Mouse (Mus musculus) embryonic facial prominence, embryonic 11.5 days (tissue): Measurements from ENCODE around the gene Arl15. TPM values are rescaled to one million over a fixed set of nuclear protein-coding genes. Genes with fewer than 3 reads are reported as not detected.

Experiments
- ATAC-seq: fragments of 200-750 bp; cut with Nextera tagmentation; replicated peaks from 2 replicates; pipeline ENCODE4 v1.8.0; 2017; ENCODE audit warnings: low read depth; ENCODE audit not compliant: insufficient number of reproducible peaks, low FRiP score, low TSS enrichment
- DNase-seq: peaks from one replicate; pipeline ENCODE4 v3.0.0-alpha.2; 2015; ENCODE audit warnings: low spot score
- H3K27ac ChIP-seq: fragments of 300-500 bp; sonication (generic); replicated peaks from 2 replicates; pipeline ENCODE4 v1.5.1; 2014; ENCODE audit warnings: mild to moderate bottlenecking, low read depth, low read length, control low read depth
- H3K27me3 ChIP-seq: fragments of 300-500 bp; sonication (generic); 2 replicates; pipeline ENCODE4 v1.6.1; 2014; ENCODE audit warnings: mild to moderate bottlenecking, low read length, moderate library complexity, mixed read lengths; ENCODE audit not compliant: control insufficient read depth, insufficient read depth
- H3K36me3 ChIP-seq: fragments of 300-500 bp; sonication (generic); replicated peaks from 2 replicates; pipeline ENCODE4 v1.6.1; 2014; ENCODE audit warnings: low read depth, mild to moderate bottlenecking, low read length, moderate library complexity, mixed read lengths; ENCODE audit not compliant: control insufficient read depth, insufficient read depth
- H3K4me1 ChIP-seq: fragments of 300-500 bp; sonication (generic); 2 replicates; pipeline ENCODE4 v1.6.1; 2014; ENCODE audit warnings: low read length, mixed read lengths; ENCODE audit not compliant: control insufficient read depth, insufficient read depth
- H3K4me2 ChIP-seq: fragments of 300-500 bp; sonication (generic); 2 replicates; pipeline ENCODE4 v1.6.1; 2014; ENCODE audit warnings: low read depth, mild to moderate bottlenecking, control low read depth, low read length, moderate library complexity
- H3K4me3 ChIP-seq: fragments of 300-500 bp; sonication (generic); 2 replicates; pipeline ENCODE4 v1.5.1; 2014; ENCODE audit warnings: low read depth, low read length, control low read depth
- H3K9ac ChIP-seq: fragments of 300-500 bp; sonication (generic); replicated peaks from 2 replicates; pipeline ENCODE4 v1.6.1; 2014; ENCODE audit warnings: mild to moderate bottlenecking, control low read depth, low read length
- H3K9me3 ChIP-seq: fragments of 300-500 bp; sonication (generic); replicated peaks from 2 replicates; pipeline ENCODE4 v1.6.1; 2016; ENCODE audit warnings: mild to moderate bottlenecking, low read length, inconsistent platforms, mixed read lengths; ENCODE audit not compliant: control insufficient read depth
- WGBS: fragments of 180-500 bp; shearing (Covaris S2); extraction: QIAGEN DNeasy Blood & Tissue Kit; methylation state at CpG from one replicate; pipeline ENCODE4 v1.1.7; 2014; 5-methylcytosine and 5-hydroxymethylcytosine counted together
- polyA plus RNA-seq: library from polyadenylated mRNA; unstranded; fragments of >200 nt; fragmentation: Nextera tagmentation; extraction: Ambion mirVana; gene quantifications from 2 replicates; pipeline ENCODE4 v1.2.1, GENCODE M21; 2014

The Arl15 gene
- polyA plus RNA-seq, 1 experiment from 2014 or later, result 10.9 TPM

DNA sequence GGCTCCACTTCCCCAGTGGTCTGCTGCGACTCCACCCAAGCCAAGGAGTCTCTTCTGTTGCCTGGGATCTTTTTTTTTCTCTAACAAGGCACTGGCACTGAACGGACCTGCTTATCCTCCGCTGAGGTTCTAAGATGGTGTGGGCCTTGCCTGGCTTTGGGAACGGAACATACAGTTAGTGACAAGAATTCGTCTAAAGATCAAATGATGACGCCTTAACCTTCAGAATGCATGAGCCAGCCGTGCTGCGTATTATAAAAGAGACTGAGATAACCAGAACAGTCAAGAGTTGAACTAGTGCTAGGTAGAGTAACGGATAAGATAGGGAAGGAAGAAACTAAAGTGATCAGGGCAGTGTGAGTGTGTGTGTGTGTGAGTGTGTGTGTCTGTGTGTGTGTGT is 66.9 kb downstream of the Arl15 start:
- no peak overlapping the region for H3K27ac ChIP-seq
- 90% methylated on average over 9 of the region's 9 CpGs for WGBS
- no peaks in the 10 kb centered on the region for H3K4me1 ChIP-seq
- no peak overlapping the region for H3K4me2 ChIP-seq
- no peak for DNase-seq
- H3K9ac ChIP-seq, result no peak overlapping the region
- H3K4me3 ChIP-seq, result no peak overlapping the region
- H3K9me3 ChIP-seq, result no peaks in the 10 kb centered on the region
- H3K36me3 ChIP-seq, result no peaks in the 10 kb centered on the region
- H3K27me3 ChIP-seq, result no peaks in the 10 kb centered on the region
- no peak for ATAC-seq

DNA sequence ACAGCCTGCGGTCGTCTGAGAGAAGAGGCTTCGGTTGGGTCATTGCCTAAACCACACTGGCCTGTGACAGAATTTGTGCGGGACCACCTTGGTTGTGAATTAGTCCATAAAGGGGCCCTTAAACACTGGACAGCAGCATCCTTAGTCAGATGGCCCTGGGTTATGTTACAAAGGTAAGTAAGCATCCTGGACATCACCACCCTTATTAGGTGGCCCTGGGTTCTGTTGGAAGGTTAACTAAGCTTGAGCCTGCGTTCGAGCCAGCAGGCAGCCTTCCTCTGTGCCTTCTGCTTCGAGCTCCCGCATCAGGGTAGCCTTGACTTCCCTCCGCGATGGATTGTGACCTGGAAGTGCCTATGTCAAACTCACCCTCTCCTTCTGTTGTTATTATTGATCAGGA is 68.6 kb downstream of the Arl15 start:
- DNase-seq (no peak), ATAC-seq (no peak)
- H3K27me3 ChIP-seq, result no peaks in the 10 kb centered on the region
- no peaks in the 10 kb centered on the region for H3K36me3 ChIP-seq
- H3K27ac ChIP-seq, result no peak overlapping the region
- WGBS, result 79% methylated on average over 10 of the region's 10 CpGs
- no peaks in the 10 kb centered on the region for H3K4me1 ChIP-seq
- H3K4me3 ChIP-seq, result no peak overlapping the region
- no peak overlapping the region for H3K4me2 ChIP-seq
- no peak overlapping the region for H3K9ac ChIP-seq
- H3K9me3 ChIP-seq, result no peaks in the 10 kb centered on the region

GRCm38 (mm10) chr13:113863688-113864087 is 69.4 kb downstream of the Arl15 start:
- Histone ChIP-seq H3K36me3 (no peaks in the 10 kb centered on the region), H3K4me1 (no peaks in the 10 kb centered on the region), H3K9me3 (no peaks in the 10 kb centered on the region), H3K9ac (no peak overlapping the region), H3K27ac (no peak overlapping the region), H3K27me3 (no peaks in the 10 kb centered on the region), H3K4me3 (no peak overlapping the region), H3K4me2 (no peak overlapping the region)
- ATAC-seq (no peak), DNase-seq (no peak)
- 89% methylated on average over 10 of the region's 10 CpGs for WGBS

GRCm38 (mm10) chr13:113864278-113864677 is 70.0 kb downstream of the Arl15 start:
- WGBS, result 64% methylated on average over 7 of the region's 7 CpGs
- no peak for DNase-seq
- ATAC-seq, result no peak
- no peak overlapping the region for H3K9ac ChIP-seq
- no peaks in the 10 kb centered on the region for H3K4me1 ChIP-seq
- no peak overlapping the region for H3K4me2 ChIP-seq
- no peaks in the 10 kb centered on the region for H3K27me3 ChIP-seq
- no peaks in the 10 kb centered on the region for H3K9me3 ChIP-seq
- no peaks in the 10 kb centered on the region for H3K36me3 ChIP-seq
- H3K4me3 ChIP-seq, result no peak overlapping the region
- no peak overlapping the region for H3K27ac ChIP-seq

GRCm38 (mm10) chr13:113864893-113865292 is 70.6 kb downstream of the Arl15 start:
- WGBS, result 50% methylated on average over 1 of the region's 1 CpGs
- Histone ChIP-seq H3K27ac (no peak overlapping the region), H3K4me2 (no peak overlapping the region), H3K27me3 (no peaks in the 10 kb centered on the region), H3K4me1 (no peaks in the 10 kb centered on the region), H3K4me3 (no peak overlapping the region), H3K9ac (no peak overlapping the region), H3K9me3 (no peaks in the 10 kb centered on the region), H3K36me3 (no peaks in the 10 kb centered on the region)
- 0 out of 2 replicates have a peak, but pooled peaks have one; percentile 3 for ATAC-seq
- DNase-seq, result peak; percentile 83

DNA sequence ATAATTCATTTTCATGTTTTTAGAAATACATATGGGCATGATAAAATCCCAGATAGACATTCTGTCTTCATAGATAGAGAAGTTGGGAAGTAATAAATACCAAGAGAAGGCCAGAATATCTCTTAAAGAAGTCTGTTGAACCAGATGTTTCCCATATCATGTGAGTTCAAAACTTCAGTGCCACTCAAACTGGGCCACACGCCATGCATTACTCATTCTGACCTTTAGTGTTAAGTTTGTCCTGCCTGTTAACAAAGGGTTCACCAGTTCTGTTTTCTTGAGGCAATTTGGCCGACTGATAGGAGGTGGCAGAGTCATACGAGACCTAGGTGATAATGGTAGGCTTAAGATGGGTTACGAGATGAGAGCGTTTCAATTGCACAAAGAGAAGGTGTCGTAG is 71.1 kb downstream of the Arl15 start:
- WGBS, result 69% methylated on average over 6 of the region's 6 CpGs
- Histone ChIP-seq H3K36me3 (no peaks in the 10 kb centered on the region), H3K9me3 (no peaks in the 10 kb centered on the region), H3K27me3 (no peaks in the 10 kb centered on the region), H3K4me2 (no peak overlapping the region), H3K4me3 (no peak overlapping the region), H3K9ac (no peak overlapping the region), H3K27ac (no peak overlapping the region), H3K4me1 (no peaks in the 10 kb centered on the region)
- no peak for DNase-seq
- no peak for ATAC-seq

GRCm38 (mm10) chr13:113865806-113866205 is 71.5 kb downstream of the Arl15 start:
- H3K4me3 ChIP-seq, result no peak overlapping the region
- no peak for ATAC-seq
- peak; percentile 75 for DNase-seq
- H3K27ac ChIP-seq, result no peak overlapping the region
- no peak overlapping the region for H3K9ac ChIP-seq
- WGBS, result 42% methylated on average over 7 of the region's 7 CpGs
- no peaks in the 10 kb centered on the region for H3K4me1 ChIP-seq
- no peaks in the 10 kb centered on the region for H3K27me3 ChIP-seq
- no peaks in the 10 kb centered on the region for H3K9me3 ChIP-seq
- no peak overlapping the region for H3K4me2 ChIP-seq
- H3K36me3 ChIP-seq, result no peaks in the 10 kb centered on the region

GRCm38 (mm10) chr13:113867736-113868135 is 73.4 kb downstream of the Arl15 start:
- H3K4me1 ChIP-seq, result no peaks in the 10 kb centered on the region
- DNase-seq (no peak), ATAC-seq (no peak)
- no peaks in the 10 kb centered on the region for H3K36me3 ChIP-seq
- no peaks in the 10 kb centered on the region for H3K9me3 ChIP-seq
- H3K27me3 ChIP-seq, result no peaks in the 10 kb centered on the region
- H3K27ac ChIP-seq, result no peak overlapping the region
- no peak overlapping the region for H3K9ac ChIP-seq
- H3K4me3 ChIP-seq, result no peak overlapping the region
- H3K4me2 ChIP-seq, result no peak overlapping the region
- 91% methylated on average over 2 of the region's 2 CpGs for WGBS
